Mouse (Mus musculus) megakaryocyte, embryonic 14.5 days (primary cell): ENCODE results near the gene Slc9a2.

Experiments
- FLI1 ChIP-seq: IDR thresholded peaks from 2 replicates; pipeline ENCODE4 v1.6.1; 2012; ENCODE audit warnings: low read length, inconsistent platforms, mixed read lengths
- GATA1 ChIP-seq: IDR thresholded peaks from 3 replicates; pipeline ENCODE4 v1.6.1; 2012; ENCODE audit warnings: mixed read lengths, low read length, inconsistent platforms, borderline replicate concordance

- no peak for TF ChIP-seq FLI1
- TF ChIP-seq GATA1, result no peak
Observed at GRCm38 (mm10) chr1:40659496-40659895, 20.9 kb upstream of the Slc9a2 start.
